Mouse (Mus musculus): Measurements from ENCODE around the gene Aff1. TPM values are rescaled to one million over a fixed set of nuclear protein-coding genes. Genes with fewer than 3 reads are reported as not detected.
A peak's percentile ranks its signal among the peaks of the same experiment; 100 is the strongest.

Gene Aff1
- polyA plus RNA-seq, 1 experiment from 2014 or later: 9.9 TPM

DNA sequence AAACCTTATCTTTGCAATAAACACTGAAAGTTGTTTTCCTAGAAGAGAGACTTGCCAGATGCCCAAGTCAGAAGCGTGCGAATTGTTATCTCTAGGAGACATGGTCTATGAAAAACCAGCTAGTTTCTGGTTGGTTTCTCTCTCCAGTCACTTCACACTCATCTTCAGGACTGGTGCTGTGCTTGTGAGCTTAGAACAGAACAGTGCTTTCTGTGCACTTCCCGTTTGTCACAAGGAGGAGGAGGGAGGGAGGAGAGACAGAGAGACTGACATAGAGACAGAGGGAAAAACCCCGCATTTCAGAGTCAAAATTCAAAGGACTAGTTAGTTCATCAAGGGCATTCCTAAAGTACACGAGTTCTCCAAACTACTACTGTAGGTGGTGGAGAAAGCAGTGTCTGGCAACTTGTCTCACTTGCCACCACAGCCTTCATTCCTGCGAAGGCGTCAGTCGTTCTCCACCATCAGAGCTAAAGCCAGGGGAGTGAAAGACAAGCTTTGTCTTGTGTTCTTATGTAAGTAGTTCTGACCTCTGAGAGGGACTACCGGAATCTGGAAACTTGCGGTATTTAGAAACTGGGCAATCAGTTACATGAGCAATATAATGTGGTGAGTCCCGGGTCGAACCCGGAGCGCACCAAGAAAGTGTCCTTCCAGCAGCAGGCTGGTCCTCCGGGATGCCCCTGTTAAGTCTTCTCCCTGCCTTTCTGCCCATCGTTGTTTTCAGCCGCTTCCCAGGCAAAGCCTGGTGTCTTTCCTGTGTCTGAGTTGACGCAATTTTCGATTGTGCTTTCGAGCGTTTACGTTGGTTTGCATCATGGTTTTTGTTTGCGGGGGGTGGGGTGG, 60.7 kb downstream of the Aff1 start:
- WGBS: 1% methylated on average over 23 of the region's 23 CpGs
- ATAC-seq (ENCODE audit: insufficient number of reproducible peaks, insufficient read depth, low FRiP score, low read depth): no peak
- Histone ChIP-seq H3K27me3 (ENCODE audit: control insufficient read depth, insufficient read depth, low read length) (no peaks in the 10 kb centered on the region), H3K27ac (replicated peaks in 1 of 2; ENCODE audit: control insufficient read depth in 1 of 2, insufficient read depth in 1 of 2, low read depth in 2 of 2, low read length in 2 of 2) (peak overlapping the region; percentile 78 to 98), H3K4me3 (ENCODE audit: control insufficient read depth in 1 of 2, insufficient read depth in 1 of 2, low read depth in 1 of 2, low read length in 2 of 2) (peak overlapping the region; percentile 69 to 80), H3K9me3 (ENCODE audit: control insufficient read depth, low read length) (no peaks in the 10 kb centered on the region), H3K4me1 (ENCODE audit: control insufficient read depth in 2 of 2, insufficient read depth in 2 of 2, low read length in 2 of 2) (peaks cover 5 to 10% of the 10 kb centered on the region in 2 experiments; a peak in 3 of 4 replicates), H3K36me3 (ENCODE audit: control insufficient read depth, insufficient read depth, low read length) (no peaks in the 10 kb centered on the region), H3K4me2 (ENCODE audit: low read length) (peak overlapping the region; percentile 83), H3K9ac (ENCODE audit: low read length) (peak overlapping the region; percentile 88)

DNA sequence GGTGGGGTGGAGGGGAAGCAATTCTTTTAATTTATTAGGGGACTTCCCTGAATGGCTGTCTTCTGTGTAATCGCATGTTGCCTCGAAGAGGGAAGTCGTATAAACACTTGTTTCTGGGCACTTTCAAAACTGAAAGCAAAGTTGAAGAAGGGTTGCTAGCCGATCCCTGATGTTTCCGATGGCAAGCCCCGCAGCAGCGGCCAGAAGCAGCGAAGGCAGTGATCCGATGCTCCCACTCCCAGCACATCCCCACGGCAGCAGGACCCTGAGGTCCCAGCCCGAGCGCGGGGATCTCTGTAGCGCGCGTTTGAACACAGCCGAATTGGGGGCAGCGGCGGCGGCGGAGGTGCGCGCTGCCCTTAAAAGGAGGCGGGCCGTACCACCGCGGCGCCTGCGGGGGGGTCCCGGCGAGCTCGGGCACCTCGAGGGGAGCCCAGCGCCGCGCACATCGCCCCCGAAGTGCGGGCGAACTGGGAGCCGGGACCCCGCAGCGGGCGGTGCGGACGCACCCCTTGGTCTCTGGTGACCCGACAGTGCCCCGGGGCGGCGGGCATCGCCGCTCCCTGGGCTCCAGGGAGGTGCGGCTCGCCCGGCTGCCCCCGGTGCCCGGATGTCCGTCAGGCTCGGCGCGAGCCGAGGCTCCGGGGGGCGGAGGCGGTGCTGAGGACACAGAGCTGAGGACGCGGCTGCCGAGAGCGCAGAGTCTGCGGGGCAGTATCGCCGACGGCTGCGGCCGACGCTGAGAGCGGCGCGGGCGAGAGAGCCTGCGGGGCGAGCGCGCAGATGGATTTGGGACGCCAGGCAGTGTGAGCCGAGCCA, 61.5 kb downstream of the Aff1 start:
- peak; percentile 97 for ATAC-seq (ENCODE audit: insufficient number of reproducible peaks, insufficient read depth, low FRiP score, low read depth)

DNA sequence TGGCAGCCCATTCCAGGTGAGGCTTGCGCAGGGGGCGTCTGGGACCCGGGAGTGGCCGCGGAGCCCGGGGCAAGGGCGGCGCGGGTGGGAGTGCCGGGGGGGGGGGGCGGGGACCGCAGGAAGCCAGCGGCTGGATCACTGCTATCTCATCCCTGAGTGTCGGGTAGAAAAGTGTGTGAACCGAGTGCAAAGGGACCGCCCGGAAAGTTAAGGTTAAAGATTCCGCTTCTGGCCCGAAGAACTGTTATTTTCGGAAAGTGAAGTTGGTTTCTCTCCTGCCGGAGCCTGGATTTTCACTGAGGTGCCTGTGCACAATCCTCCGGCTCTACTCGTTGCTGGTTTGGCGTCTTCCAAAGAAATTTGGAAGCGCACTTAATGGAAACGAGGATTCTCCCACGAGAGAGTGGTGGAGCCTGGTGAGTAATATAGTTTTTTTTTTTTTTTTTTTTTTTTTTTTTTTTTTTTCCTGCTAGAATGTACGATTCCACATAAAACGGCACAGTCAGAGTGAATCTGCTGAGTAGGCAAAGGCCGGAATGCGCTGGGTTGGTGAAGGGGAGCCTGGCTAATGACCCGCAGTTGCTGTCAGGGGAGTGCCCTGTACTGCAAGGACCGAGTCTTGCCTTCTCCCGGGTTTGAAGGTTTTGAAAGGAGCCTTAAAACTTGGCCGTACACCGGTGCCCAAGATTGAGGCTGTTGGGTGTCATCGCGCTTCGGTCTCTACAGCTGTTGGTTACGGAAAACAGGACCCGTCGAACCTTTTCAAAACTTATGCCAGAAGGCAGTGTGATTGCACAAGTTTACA, 62.4 kb downstream of the Aff1 start:
- 3% methylated on average over 36 of the region's 42 CpGs for WGBS
- peak; percentile 67 for ATAC-seq (ENCODE audit: insufficient number of reproducible peaks, insufficient read depth, low FRiP score, low read depth)

More for the DNA sequence above, 61.5 kb downstream of the Aff1 start:
- no peaks in the 10 kb centered on the region for H3K9me3 ChIP-seq (ENCODE audit: control insufficient read depth, low read length)
- no peaks in the 10 kb centered on the region for H3K36me3 ChIP-seq (ENCODE audit: control insufficient read depth, insufficient read depth, low read length)
- peak overlapping the region; percentile 88 for H3K9ac ChIP-seq (ENCODE audit: low read length)
- WGBS: under 1% methylated on average over 85 of the region's 86 CpGs
- no peaks in the 10 kb centered on the region for H3K27me3 ChIP-seq (ENCODE audit: control insufficient read depth, insufficient read depth, low read length)
- peak overlapping the region; percentile 69 to 80 for H3K4me3 ChIP-seq (ENCODE audit: control insufficient read depth in 1 of 2, insufficient read depth in 1 of 2, low read depth in 1 of 2, low read length in 2 of 2)
- H3K4me2 ChIP-seq (ENCODE audit: low read length): peak overlapping the region; percentile 83
- H3K27ac ChIP-seq (replicated peaks in 1 of 2; ENCODE audit: control insufficient read depth in 1 of 2, insufficient read depth in 1 of 2, low read depth in 2 of 2, low read length in 2 of 2): peak overlapping the region; percentile 78 to 98
- peaks cover 5 to 11% of the 10 kb centered on the region in 2 experiments; a peak in 3 of 4 replicates for H3K4me1 ChIP-seq (ENCODE audit: control insufficient read depth in 2 of 2, insufficient read depth in 2 of 2, low read length in 2 of 2)

DNA sequence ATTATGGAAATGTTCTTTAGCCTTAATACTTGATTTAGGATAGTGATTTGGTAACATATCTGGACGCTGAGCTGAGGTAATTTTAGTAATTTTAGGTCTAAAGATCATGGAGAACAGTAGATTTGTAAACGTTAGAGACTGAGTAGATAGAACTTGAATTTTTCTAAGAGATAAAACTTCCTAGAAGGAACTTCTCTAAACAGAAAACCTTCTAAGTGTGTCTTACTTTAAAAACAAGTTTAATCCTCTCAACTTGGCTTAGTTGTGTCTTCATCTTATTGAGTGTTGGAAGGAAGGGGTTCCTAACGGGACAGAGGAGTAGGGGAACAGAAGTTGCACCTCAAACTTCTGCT, 62.9 kb downstream of the Aff1 start:
- Histone ChIP-seq H3K27ac (replicated peaks in 1 of 2; ENCODE audit: control insufficient read depth in 1 of 2, insufficient read depth in 1 of 2, low read depth in 2 of 2, low read length in 2 of 2) (no peak overlapping the region), H3K36me3 (ENCODE audit: control insufficient read depth, insufficient read depth, low read length) (no peaks in the 10 kb centered on the region), H3K9me3 (ENCODE audit: control insufficient read depth, low read length) (no peaks in the 10 kb centered on the region), H3K27me3 (ENCODE audit: control insufficient read depth, insufficient read depth, low read length) (no peaks in the 10 kb centered on the region), H3K4me2 (ENCODE audit: low read length) (peak overlapping the region; percentile 83), H3K4me3 (ENCODE audit: control insufficient read depth in 1 of 2, insufficient read depth in 1 of 2, low read depth in 1 of 2, low read length in 2 of 2) (peak overlapping the region; percentile 69 to 80), H3K9ac (ENCODE audit: low read length) (peak overlapping the region; percentile 88), H3K4me1 (ENCODE audit: control insufficient read depth in 2 of 2, insufficient read depth in 2 of 2, low read length in 2 of 2) (peaks cover 8 to 18% of the 10 kb centered on the region in 2 experiments; a peak in 3 of 4 replicates)
- ATAC-seq (ENCODE audit: insufficient number of reproducible peaks, insufficient read depth, low FRiP score, low read depth): no peak
- 42% methylated on average over 3 of the region's 3 CpGs for WGBS

More for the DNA sequence above, 62.4 kb downstream of the Aff1 start:
- peak overlapping the region; percentile 83 for H3K4me2 ChIP-seq (ENCODE audit: low read length)
- peak overlapping the region; percentile 78 to 98 for H3K27ac ChIP-seq (replicated peaks in 1 of 2; ENCODE audit: control insufficient read depth in 1 of 2, insufficient read depth in 1 of 2, low read depth in 2 of 2, low read length in 2 of 2)
- peak overlapping the region; percentile 69 to 80 for H3K4me3 ChIP-seq (ENCODE audit: control insufficient read depth in 1 of 2, insufficient read depth in 1 of 2, low read depth in 1 of 2, low read length in 2 of 2)
- peak overlapping the region; percentile 88 for H3K9ac ChIP-seq (ENCODE audit: low read length)
- H3K4me1 ChIP-seq (ENCODE audit: control insufficient read depth in 2 of 2, insufficient read depth in 2 of 2, low read length in 2 of 2): peaks cover 5 to 12% of the 10 kb centered on the region in 2 experiments; a peak in 3 of 4 replicates
- H3K9me3 ChIP-seq (ENCODE audit: control insufficient read depth, low read length): no peaks in the 10 kb centered on the region
- no peaks in the 10 kb centered on the region for H3K27me3 ChIP-seq (ENCODE audit: control insufficient read depth, insufficient read depth, low read length)
- no peaks in the 10 kb centered on the region for H3K36me3 ChIP-seq (ENCODE audit: control insufficient read depth, insufficient read depth, low read length)

DNA sequence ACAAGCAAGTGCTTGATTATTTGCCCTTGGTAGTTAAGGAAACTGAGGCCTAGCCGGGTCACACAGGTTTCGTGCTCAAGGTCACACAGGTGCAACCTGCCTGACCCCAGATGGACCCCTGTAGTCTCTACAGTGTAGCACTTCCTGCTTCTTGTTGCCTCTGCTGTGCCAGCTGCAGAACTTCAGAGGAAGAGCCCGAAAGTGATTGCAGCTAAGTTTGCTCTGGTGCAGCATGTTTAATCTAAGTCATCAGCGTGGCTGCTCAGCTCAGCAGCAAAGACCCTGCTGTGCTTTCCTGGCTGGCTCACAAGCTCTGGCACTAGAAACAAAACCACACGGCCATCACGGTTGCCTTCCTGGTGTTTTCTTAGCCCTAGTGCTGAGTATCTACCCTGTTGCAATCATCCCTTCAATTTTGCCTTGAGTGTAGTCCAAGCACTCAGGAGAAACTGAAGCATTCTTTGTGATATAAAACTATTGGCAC, 64.1 kb downstream of the Aff1 start:
- no peak overlapping the region for H3K9ac ChIP-seq (ENCODE audit: low read length)
- H3K4me3 ChIP-seq (ENCODE audit: control insufficient read depth in 1 of 2, insufficient read depth in 1 of 2, low read depth in 1 of 2, low read length in 2 of 2): no peak overlapping the region
- H3K27ac ChIP-seq (replicated peaks in 1 of 2; ENCODE audit: control insufficient read depth in 1 of 2, insufficient read depth in 1 of 2, low read depth in 2 of 2, low read length in 2 of 2): no peak overlapping the region
- peak overlapping the region; percentile 22; the same call in 1 of the 2 replicates for H3K4me2 ChIP-seq (ENCODE audit: low read length)
- WGBS: 66% methylated on average over 6 of the region's 6 CpGs
- no peaks in the 10 kb centered on the region for H3K27me3 ChIP-seq (ENCODE audit: control insufficient read depth, insufficient read depth, low read length)
- H3K36me3 ChIP-seq (ENCODE audit: control insufficient read depth, insufficient read depth, low read length): no peaks in the 10 kb centered on the region
- H3K4me1 ChIP-seq (ENCODE audit: control insufficient read depth in 2 of 2, insufficient read depth in 2 of 2, low read length in 2 of 2): peaks cover 11 to 27% of the 10 kb centered on the region in 2 experiments
- ATAC-seq (ENCODE audit: insufficient number of reproducible peaks, insufficient read depth, low FRiP score, low read depth): no peak
- H3K9me3 ChIP-seq (ENCODE audit: control insufficient read depth, low read length): no peaks in the 10 kb centered on the region

DNA sequence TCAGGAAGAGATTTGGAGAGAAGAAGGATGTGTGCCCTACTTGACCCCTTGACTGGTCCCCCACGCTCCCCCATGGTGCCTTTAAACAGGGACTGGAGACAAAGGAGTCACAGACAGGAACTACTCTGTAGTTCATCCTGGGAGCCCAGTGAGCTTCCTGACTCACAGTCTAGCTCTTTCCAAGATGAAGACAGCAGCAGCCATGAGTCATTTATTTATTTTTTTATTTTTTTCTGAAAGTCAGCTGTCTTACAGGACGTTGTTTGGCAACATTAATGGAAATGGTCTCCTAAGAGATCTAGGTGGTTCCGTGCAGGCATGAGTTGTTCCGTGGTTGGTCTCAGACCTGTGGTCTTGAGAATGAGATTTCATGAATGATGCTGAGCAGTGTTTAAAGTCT, 66.3 kb downstream of the Aff1 start:
- no peak overlapping the region for H3K4me3 ChIP-seq (ENCODE audit: control insufficient read depth in 1 of 2, insufficient read depth in 1 of 2, low read depth in 1 of 2, low read length in 2 of 2)
- H3K4me1 ChIP-seq (ENCODE audit: control insufficient read depth in 2 of 2, insufficient read depth in 2 of 2, low read length in 2 of 2): peaks cover 16 to 40% of the 10 kb centered on the region in 2 experiments
- no peak for ATAC-seq (ENCODE audit: insufficient number of reproducible peaks, insufficient read depth, low FRiP score, low read depth)
- no peaks in the 10 kb centered on the region for H3K27me3 ChIP-seq (ENCODE audit: control insufficient read depth, insufficient read depth, low read length)
- H3K36me3 ChIP-seq (ENCODE audit: control insufficient read depth, insufficient read depth, low read length): no peaks in the 10 kb centered on the region
- no peak overlapping the region for H3K27ac ChIP-seq (replicated peaks in 1 of 2; ENCODE audit: control insufficient read depth in 1 of 2, insufficient read depth in 1 of 2, low read depth in 2 of 2, low read length in 2 of 2)
- H3K9ac ChIP-seq (ENCODE audit: low read length): no peak overlapping the region
- whole genome bisulfite sequencing: 63% methylated on average over 4 of the region's 4 CpGs
- H3K4me2 ChIP-seq (ENCODE audit: low read length): no peak overlapping the region
- no peaks in the 10 kb centered on the region for H3K9me3 ChIP-seq (ENCODE audit: control insufficient read depth, low read length)

Data from heart, embryonic 14.5 days (tissue).